Mouse (Mus musculus): ENCODE measurements around the gene Camk2n1. TPM values are rescaled to one million over a fixed set of nuclear protein-coding genes. Genes with fewer than 3 reads are reported as not detected.
"Not testable (repeated sequence)": the region's sequence is repeated elsewhere in the genome, so short reads cannot be mapped to it uniquely, and the experiment has no call there.

Gene Camk2n1
- polyA plus RNA-seq, 1 experiment from 2014 or later: 1.4 TPM

- Histone ChIP-seq H3K9ac (ENCODE audit: low read length) (no peak overlapping the region), H3K9me3 (ENCODE audit: control insufficient read depth, low read length) (no peaks in the 10 kb centered on the region), H3K27ac (replicated peaks in 1 of 2; ENCODE audit: control insufficient read depth in 1 of 2, insufficient read depth in 1 of 2, low read depth in 2 of 2, low read length in 2 of 2) (no peak overlapping the region), H3K27me3 (ENCODE audit: control insufficient read depth, insufficient read depth, low read length) (peaks cover 15% of the 10 kb centered on the region), H3K4me1 (ENCODE audit: control insufficient read depth in 2 of 2, insufficient read depth in 2 of 2, low read length in 2 of 2) (peaks cover 0 to 3% of the 10 kb centered on the region in 2 experiments; a peak in 3 of 4 replicates), H3K4me3 (ENCODE audit: control insufficient read depth in 1 of 2, insufficient read depth in 1 of 2, low read depth in 1 of 2, low read length in 2 of 2) (no peak overlapping the region), H3K36me3 (ENCODE audit: control insufficient read depth, insufficient read depth, low read length) (no peaks in the 10 kb centered on the region), H3K4me2 (ENCODE audit: low read length) (no peak overlapping the region)
- ATAC-seq (ENCODE audit: insufficient number of reproducible peaks, insufficient read depth, low FRiP score, low read depth): no peak
- 61% methylated on average over 5 of the region's 5 CpGs for WGBS
Measured at GRCm38 (mm10) chr4:138416414-138416813, 37.7 kb upstream of the Camk2n1 start.

- no peak for ATAC-seq (ENCODE audit: insufficient number of reproducible peaks, insufficient read depth, low FRiP score, low read depth)
- 79% methylated on average over 4 of the region's 4 CpGs for WGBS
Measured at GRCm38 (mm10) chr4:138417882-138418281, 36.2 kb upstream of the Camk2n1 start.

DNA sequence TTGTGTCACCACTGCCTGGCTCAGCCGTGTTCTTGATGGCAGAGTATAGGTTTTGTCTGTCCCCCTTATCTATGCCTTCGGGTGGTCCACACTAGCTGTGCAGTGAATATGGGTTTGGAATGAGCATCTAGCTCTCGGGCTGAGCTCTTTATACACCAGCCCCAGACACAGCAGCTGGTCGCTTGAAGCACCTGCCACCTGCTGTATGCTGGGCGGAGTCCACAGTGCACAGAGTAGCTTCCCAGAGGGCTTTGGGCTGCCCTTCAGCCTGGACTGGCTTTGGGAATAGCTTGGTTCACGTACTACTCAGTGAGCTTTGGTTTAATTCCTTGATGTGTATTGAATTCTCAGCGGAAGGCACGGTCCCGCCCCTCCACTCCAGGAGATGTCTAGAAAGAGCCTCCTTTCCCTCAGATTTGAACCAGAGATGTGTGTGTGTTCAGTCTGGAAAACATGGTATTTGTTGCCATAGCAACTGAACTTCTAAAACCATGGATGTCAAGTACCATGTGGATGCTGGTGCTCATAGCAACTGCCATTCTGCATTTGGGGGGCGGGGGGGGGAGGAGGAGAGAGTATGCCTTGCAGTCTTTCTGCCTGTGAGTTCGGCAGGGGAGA is 35.7 kb upstream of the Camk2n1 start:
- WGBS: 54% methylated on average over 11 of the region's 11 CpGs

More at GRCm38 (mm10) chr4:138417882-138418281, 36.2 kb upstream of the Camk2n1 start:
- no peaks in the 10 kb centered on the region for H3K36me3 ChIP-seq (ENCODE audit: control insufficient read depth, insufficient read depth, low read length)
- H3K9me3 ChIP-seq (ENCODE audit: control insufficient read depth, low read length): no peaks in the 10 kb centered on the region
- H3K9ac ChIP-seq (ENCODE audit: low read length): no peak overlapping the region
- H3K4me2 ChIP-seq (ENCODE audit: low read length): no peak overlapping the region
- H3K27me3 ChIP-seq (ENCODE audit: control insufficient read depth, insufficient read depth, low read length): peaks cover 18% of the 10 kb centered on the region
- H3K4me1 ChIP-seq (ENCODE audit: control insufficient read depth in 2 of 2, insufficient read depth in 2 of 2, low read length in 2 of 2): peaks cover 0 to 3% of the 10 kb centered on the region in 2 experiments; a peak in 3 of 4 replicates
- no peak overlapping the region for H3K4me3 ChIP-seq (ENCODE audit: control insufficient read depth in 1 of 2, insufficient read depth in 1 of 2, low read depth in 1 of 2, low read length in 2 of 2)
- no peak overlapping the region for H3K27ac ChIP-seq (replicated peaks in 1 of 2; ENCODE audit: control insufficient read depth in 1 of 2, insufficient read depth in 1 of 2, low read depth in 2 of 2, low read length in 2 of 2)

DNA sequence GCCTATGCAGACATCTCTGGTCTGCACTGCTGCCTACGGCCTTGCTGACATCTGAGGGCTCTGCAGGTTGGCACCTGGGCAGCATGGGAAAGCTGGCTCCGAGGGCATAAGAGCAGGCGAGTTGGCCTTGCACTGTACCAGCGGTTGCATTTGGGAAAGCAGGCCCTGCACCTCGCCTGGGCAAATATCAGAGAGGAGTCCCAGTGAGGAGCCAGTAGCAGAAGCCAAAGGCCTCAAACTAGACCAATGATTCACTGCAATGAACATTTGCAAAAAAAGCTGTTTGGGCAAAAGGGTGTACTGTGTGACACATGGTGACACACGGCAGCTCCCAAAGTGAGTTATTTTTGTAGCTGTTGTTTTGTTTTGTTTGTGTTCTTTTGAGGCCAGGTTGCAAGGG is 29.1 kb upstream of the Camk2n1 start:
- Histone ChIP-seq H3K27ac (replicated peaks in 1 of 2; ENCODE audit: control insufficient read depth in 1 of 2, insufficient read depth in 1 of 2, low read depth in 2 of 2, low read length in 2 of 2) (no peak overlapping the region), H3K4me3 (ENCODE audit: control insufficient read depth in 1 of 2, insufficient read depth in 1 of 2, low read depth in 1 of 2, low read length in 2 of 2) (no peak overlapping the region), H3K9ac (ENCODE audit: low read length) (no peak overlapping the region), H3K4me2 (ENCODE audit: low read length) (no peak overlapping the region), H3K4me1 (ENCODE audit: control insufficient read depth in 2 of 2, insufficient read depth in 2 of 2, low read length in 2 of 2) (no peaks in the 10 kb centered on the region), H3K9me3 (ENCODE audit: control insufficient read depth, low read length) (peaks cover 4% of the 10 kb centered on the region; the same call in 1 of the 2 replicates), H3K27me3 (ENCODE audit: control insufficient read depth, insufficient read depth, low read length) (peaks cover 3% of the 10 kb centered on the region; the same call in 1 of the 2 replicates), H3K36me3 (ENCODE audit: control insufficient read depth, insufficient read depth, low read length) (no peaks in the 10 kb centered on the region)
- no peak for ATAC-seq (ENCODE audit: insufficient number of reproducible peaks, insufficient read depth, low FRiP score, low read depth)
- WGBS: 70% methylated on average over 6 of the region's 6 CpGs

More for the DNA sequence above, 35.7 kb upstream of the Camk2n1 start:
- H3K27ac ChIP-seq (replicated peaks in 1 of 2; ENCODE audit: control insufficient read depth in 1 of 2, insufficient read depth in 1 of 2, low read depth in 2 of 2, low read length in 2 of 2): no peak overlapping the region
- peaks cover 0 to 3% of the 10 kb centered on the region in 2 experiments; a peak in 3 of 4 replicates for H3K4me1 ChIP-seq (ENCODE audit: control insufficient read depth in 2 of 2, insufficient read depth in 2 of 2, low read length in 2 of 2)
- H3K9ac ChIP-seq (ENCODE audit: low read length): no peak overlapping the region
- ATAC-seq (ENCODE audit: insufficient number of reproducible peaks, insufficient read depth, low FRiP score, low read depth): no peak
- no peaks in the 10 kb centered on the region for H3K36me3 ChIP-seq (ENCODE audit: control insufficient read depth, insufficient read depth, low read length)
- H3K4me3 ChIP-seq (ENCODE audit: control insufficient read depth in 1 of 2, insufficient read depth in 1 of 2, low read depth in 1 of 2, low read length in 2 of 2): no peak overlapping the region
- peaks cover 4% of the 10 kb centered on the region; the same call in 1 of the 2 replicates for H3K9me3 ChIP-seq (ENCODE audit: control insufficient read depth, low read length)
- H3K4me2 ChIP-seq (ENCODE audit: low read length): no peak overlapping the region
- H3K27me3 ChIP-seq (ENCODE audit: control insufficient read depth, insufficient read depth, low read length): peaks cover 18% of the 10 kb centered on the region

GRCm38 (mm10) chr4:138425604-138426003 is 28.5 kb upstream of the Camk2n1 start:
- not testable (repeated sequence) for H3K36me3 ChIP-seq (ENCODE audit: control insufficient read depth, insufficient read depth, low read length); H3K4me2 ChIP-seq (ENCODE audit: low read length); H3K27me3 ChIP-seq (ENCODE audit: control insufficient read depth, insufficient read depth, low read length); H3K9ac ChIP-seq (ENCODE audit: low read length); H3K27ac ChIP-seq (replicated peaks in 1 of 2; ENCODE audit: control insufficient read depth in 1 of 2, insufficient read depth in 1 of 2, low read depth in 2 of 2, low read length in 2 of 2); H3K9me3 ChIP-seq (ENCODE audit: control insufficient read depth, low read length); H3K4me1 ChIP-seq (ENCODE audit: control insufficient read depth in 2 of 2, insufficient read depth in 2 of 2, low read length in 2 of 2); H3K4me3 ChIP-seq (ENCODE audit: control insufficient read depth in 1 of 2, insufficient read depth in 1 of 2, low read depth in 1 of 2, low read length in 2 of 2); ATAC-seq (ENCODE audit: insufficient number of reproducible peaks, insufficient read depth, low FRiP score, low read depth)
- 84% methylated on average over 14 of the region's 14 CpGs for WGBS

DNA sequence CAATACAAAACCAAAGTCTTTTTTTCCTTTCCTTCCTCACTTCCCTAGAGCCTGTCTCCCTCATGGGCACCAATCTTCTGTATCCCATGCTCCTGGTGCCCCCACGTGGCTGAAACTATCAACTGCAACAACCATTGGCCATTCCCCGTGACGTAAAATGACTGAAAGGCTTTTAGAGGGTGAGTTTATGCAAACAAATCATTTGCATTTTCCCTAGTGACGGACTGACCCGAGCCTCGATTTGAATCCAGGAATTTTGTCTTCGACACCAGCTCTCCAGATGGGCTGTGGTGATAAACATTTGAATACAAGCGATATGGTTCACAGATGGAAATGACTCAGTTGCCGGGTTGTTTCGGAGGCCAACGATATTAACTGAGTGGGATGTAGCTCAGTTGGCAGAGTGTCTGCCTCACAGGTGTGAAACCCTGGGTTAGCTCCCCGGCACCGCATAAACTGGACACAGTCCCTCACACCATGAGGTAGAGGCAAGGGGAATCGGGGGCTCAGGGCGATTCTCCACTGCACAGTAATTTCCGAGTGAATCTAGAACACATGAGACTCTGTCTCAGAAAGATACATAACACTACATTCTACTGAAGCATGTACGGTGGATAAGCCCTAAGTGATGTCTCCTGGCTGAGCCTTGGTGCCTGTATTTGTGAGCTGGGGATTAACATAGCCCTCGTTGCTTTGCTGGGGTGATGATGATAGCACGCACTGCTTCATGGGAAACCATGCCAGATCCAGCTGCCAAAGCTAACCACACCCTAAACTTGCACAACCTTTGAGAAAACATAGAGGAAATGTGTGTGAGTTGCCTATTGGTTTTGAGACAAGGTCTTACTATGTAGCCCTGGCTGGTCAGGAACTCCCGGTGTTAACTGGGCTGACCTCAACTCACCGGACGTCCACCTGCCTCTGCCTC is 27.1 kb upstream of the Camk2n1 start:
- ATAC-seq (ENCODE audit: insufficient number of reproducible peaks, insufficient read depth, low FRiP score, low read depth): no peak
- peaks cover under 1% of the 10 kb centered on the region; the same call in 1 of the 2 replicates for H3K27me3 ChIP-seq (ENCODE audit: control insufficient read depth, insufficient read depth, low read length)
- H3K27ac ChIP-seq (replicated peaks in 1 of 2; ENCODE audit: control insufficient read depth in 1 of 2, insufficient read depth in 1 of 2, low read depth in 2 of 2, low read length in 2 of 2): no peak overlapping the region
- H3K9me3 ChIP-seq (ENCODE audit: control insufficient read depth, low read length): peaks cover 4% of the 10 kb centered on the region; the same call in 1 of the 2 replicates
- H3K9ac ChIP-seq (ENCODE audit: low read length): no peak overlapping the region
- 38% methylated on average over 22 of the region's 22 CpGs for WGBS
- no peaks in the 10 kb centered on the region for H3K36me3 ChIP-seq (ENCODE audit: control insufficient read depth, insufficient read depth, low read length)
- no peak overlapping the region for H3K4me3 ChIP-seq (ENCODE audit: control insufficient read depth in 1 of 2, insufficient read depth in 1 of 2, low read depth in 1 of 2, low read length in 2 of 2)
- H3K4me2 ChIP-seq (ENCODE audit: low read length): peak overlapping the region; percentile 16; the same call in 1 of the 2 replicates
- H3K4me1 ChIP-seq (ENCODE audit: control insufficient read depth in 2 of 2, insufficient read depth in 2 of 2, low read length in 2 of 2): no peaks in the 10 kb centered on the region

- Histone ChIP-seq H3K4me3 (ENCODE audit: control insufficient read depth in 1 of 2, insufficient read depth in 1 of 2, low read depth in 1 of 2, low read length in 2 of 2) (no peak overlapping the region), H3K9me3 (ENCODE audit: control insufficient read depth, low read length) (no peaks in the 10 kb centered on the region), H3K27ac (replicated peaks in 1 of 2; ENCODE audit: control insufficient read depth in 1 of 2, insufficient read depth in 1 of 2, low read depth in 2 of 2, low read length in 2 of 2) (no peak overlapping the region), H3K4me1 (ENCODE audit: control insufficient read depth in 2 of 2, insufficient read depth in 2 of 2, low read length in 2 of 2) (no peaks in the 10 kb centered on the region; a peak in 1 of 4 replicates), H3K9ac (ENCODE audit: low read length) (no peak overlapping the region), H3K4me2 (ENCODE audit: low read length) (no peak overlapping the region), H3K27me3 (ENCODE audit: control insufficient read depth, insufficient read depth, low read length) (peaks cover 6% of the 10 kb centered on the region; the same call in 1 of the 2 replicates), H3K36me3 (ENCODE audit: control insufficient read depth, insufficient read depth, low read length) (no peaks in the 10 kb centered on the region)
- ATAC-seq (ENCODE audit: insufficient number of reproducible peaks, insufficient read depth, low FRiP score, low read depth): no peak
- 40% methylated on average over 3 of the region's 3 CpGs for WGBS
Measured at GRCm38 (mm10) chr4:138429778-138430177, 24.3 kb upstream of the Camk2n1 start.

Measured in heart, embryonic 14.5 days (tissue).